Mouse (Mus musculus) mouse embryonic stem cell (cell line): ENCODE results near the gene Fn3krp.

Experiments
- in situ Hi-C, 2 experiments: fragments of 300-500 bp; cut with MboI; formaldehyde crosslinking; loops; 1 replicate in 1 of 2; 3 replicates in 1 of 2; pipeline ENCODE4 v1.14.3; 2019 to 2020; ENCODE audit warnings: low sequenced_read_pairs in 2 of 2, low pct_unique_long_range_greater_than_20kb in 1 of 2, mixed read lengths in 1 of 2; ENCODE audit not compliant: unreplicated experiment in 1 of 2

Fn3krp gene

DNA sequence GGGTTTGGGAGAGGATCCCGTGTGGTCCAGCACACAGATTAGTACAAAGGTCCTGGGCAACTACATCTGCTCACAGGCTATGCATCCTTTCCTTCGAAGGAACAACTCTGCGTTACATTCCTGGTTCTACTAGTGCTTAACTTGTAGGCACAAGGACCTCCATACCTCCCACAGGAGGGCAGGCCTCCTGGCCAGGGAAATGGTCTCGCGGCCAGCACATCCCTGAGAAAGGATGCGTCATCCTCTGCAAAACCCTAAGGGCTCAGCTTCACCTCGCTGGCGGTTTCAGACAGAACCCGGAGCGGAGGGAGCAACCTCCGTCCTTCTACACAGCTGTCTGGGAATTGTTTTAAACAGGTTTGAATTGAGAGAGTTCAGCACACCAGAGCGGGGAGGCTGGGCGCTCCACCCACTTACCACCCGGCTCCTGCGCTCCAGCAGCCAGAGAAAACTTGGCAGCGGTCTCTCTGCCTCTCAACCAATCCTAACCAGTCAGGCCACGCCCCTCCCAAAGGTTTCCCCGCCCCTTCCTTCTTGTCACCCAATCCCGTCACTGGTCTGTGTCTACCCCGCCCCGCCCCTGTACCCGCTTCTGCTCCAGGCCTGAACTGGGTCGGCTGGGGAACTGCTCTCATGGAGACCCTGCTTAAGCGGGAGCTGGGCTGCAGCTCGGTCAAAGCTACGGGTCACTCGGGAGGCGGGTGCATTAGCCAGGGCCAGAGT lies at the start of gene Fn3krp:
Gene Fn3krp, plus strand, starts transcription at position 572 of the 723 bp plus-strand sequence.
- in situ Hi-C loops, result no loop called here

DNA sequence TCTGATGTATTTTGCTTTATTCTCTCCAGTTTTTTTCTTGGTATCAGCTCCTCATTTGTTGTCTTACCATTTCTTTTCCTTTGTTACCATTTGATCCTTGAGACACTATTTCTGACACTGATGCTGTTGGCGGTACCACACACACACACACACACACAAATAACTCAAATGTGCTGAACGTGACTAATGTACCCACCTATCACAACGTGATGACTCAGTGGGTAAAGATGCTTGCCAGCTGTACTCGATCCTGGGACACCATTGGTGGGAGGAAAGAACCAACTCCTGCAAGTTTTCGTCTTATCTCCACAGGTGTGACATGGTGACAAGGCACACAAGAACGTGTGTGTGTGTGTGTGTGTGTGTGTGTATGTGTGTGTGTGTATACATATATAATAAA lies 47.9 kb upstream of the Fn3krp start:
- in situ Hi-C loops, result no loop called here

DNA sequence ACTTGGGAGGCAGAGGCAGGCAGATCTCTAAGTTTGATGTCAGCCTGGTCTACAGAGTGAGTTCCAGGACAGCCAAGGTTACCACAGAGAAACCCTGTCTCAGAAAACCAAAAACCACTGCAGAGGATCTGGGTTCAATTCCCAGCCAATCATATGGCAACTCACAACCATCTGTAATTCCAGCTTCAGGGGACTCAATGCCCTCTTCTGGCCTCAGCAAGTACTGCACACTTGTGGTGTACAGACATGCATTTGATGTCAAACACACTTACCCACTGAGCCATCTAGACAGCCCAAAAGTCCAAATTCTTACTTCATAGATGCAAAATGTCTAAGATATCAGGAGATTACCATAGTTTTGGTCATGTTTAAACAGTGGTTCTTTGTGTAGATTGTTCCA lies 42.6 kb upstream of the Fn3krp start:
- in situ Hi-C loops, result no loop called here

DNA sequence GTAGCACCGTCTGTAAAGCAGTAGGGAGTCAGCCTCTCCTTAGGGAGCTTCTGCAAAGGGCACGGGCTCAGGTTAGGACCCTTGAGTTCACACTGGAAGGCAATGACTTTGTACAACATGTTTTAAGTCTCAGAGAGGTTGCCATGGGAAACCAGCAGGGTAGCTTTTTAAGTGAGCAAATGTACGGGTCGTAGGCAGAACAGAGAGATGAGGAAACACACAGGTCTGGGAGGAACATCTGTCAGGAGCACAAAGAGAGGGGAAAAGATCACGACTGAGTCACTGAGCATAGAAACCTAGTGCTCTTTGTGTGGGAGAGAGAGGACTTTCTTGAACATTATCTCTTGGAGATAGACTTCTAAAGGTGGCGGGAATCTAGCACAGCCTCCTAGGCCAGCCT lies 40.9 kb upstream of the Fn3krp start:
- in situ Hi-C loops, result no loop called here

DNA sequence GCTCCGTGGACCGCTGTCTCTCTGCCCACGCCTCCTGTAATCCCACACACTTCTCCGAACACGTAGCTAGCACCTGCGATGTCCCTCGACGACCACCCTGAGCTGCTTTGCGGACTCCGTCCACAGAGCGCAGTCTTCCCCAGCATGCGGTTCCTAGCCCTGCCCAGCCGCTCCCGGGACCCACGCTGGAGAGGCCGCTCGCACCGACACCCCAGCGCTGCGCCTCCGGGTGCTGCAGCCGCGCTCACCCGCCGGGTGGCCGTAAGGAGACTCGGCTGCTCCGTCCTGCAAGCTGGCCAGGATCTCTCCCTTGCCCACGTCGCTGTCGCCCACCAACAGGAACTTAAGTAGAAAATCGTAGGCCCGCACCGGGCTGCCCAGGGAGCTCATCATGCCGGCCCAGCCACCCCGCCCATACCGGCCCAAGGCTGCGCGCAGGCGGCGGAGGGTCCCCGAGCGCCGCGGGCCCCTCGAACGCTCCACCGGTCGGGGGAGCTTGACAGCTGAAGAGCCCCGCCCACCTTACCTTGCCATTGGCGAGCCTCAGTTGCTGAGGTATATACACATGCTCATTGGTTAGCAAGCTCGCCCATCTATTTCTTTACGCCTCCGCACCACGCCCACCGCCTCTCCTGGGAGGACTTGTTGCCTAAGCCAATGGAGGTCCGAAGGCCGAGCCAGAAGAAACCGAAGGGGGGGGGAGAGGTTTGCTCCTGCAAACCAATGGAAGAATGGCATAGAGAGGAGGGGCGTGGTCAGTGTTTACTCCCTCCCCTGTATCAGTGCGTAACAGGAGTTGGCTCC lies 33.2 kb upstream of the Fn3krp start, which contains the start of gene Rab40b:
Gene Rab40b, minus strand, starts transcription at position 502 of the 804 bp plus-strand sequence.
- in situ Hi-C loops, result no loop called here

DNA sequence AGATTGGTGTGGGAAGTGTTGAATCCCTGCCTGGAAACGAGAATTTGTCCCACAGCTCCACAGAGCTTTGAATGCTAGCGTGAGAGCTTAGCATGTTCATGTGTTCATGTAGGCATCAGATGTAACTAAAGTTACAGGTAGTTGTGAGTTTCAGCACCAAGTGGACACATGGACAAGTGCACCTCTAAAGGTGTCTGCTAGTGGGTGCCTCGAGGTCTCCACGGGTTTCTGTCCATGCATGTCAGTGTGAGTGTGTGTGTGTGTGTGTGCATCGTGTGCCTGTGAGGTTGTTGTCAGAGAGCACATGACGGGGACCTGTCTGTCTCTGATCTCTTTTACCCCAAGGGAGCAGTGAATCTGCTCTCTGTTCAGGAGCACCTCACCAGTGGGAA lies 32.7 kb upstream of the Fn3krp start:
- in situ Hi-C loops, result no loop called here

DNA sequence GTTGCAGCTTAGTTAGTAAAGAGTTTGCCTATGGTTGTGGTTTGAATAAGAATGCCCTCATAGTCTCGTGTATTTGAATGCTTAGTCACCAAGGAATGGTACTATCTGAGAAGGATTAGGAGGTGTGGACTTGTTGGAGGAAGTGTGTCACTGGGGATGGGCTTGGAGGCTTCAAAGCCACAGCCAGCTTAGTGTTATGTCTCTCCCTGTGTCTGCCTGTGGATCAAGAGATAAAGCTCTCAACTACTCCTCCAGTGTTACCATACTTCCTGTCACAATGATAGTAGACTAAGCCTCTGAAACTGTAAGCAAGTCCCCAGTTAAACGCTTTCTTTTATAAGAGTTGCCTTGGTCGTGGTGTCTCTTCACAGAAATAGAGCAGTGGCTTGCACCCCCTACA lies 30.4 kb upstream of the Fn3krp start:
- in situ Hi-C loops, result no loop called here

DNA sequence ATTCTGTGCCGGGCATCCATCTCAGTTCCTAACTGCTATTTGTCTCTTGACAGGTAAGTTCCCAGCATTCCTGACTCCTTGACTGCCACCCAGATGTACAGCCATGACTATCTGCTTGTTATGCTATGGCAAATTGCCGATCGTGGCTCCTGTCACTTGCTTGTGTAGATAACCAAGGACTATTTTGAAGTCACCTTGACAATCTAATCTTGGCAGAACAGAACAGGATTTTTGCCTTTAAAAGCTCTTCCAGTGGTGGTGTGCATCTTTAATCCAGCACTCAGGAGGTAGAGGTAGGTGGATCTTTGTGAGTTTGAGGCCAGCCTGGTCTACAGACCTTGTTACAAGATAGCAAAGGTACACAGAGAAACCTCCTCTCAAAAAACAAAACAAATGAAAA lies 28.8 kb upstream of the Fn3krp start:
- in situ Hi-C loops, result no loop called here

DNA sequence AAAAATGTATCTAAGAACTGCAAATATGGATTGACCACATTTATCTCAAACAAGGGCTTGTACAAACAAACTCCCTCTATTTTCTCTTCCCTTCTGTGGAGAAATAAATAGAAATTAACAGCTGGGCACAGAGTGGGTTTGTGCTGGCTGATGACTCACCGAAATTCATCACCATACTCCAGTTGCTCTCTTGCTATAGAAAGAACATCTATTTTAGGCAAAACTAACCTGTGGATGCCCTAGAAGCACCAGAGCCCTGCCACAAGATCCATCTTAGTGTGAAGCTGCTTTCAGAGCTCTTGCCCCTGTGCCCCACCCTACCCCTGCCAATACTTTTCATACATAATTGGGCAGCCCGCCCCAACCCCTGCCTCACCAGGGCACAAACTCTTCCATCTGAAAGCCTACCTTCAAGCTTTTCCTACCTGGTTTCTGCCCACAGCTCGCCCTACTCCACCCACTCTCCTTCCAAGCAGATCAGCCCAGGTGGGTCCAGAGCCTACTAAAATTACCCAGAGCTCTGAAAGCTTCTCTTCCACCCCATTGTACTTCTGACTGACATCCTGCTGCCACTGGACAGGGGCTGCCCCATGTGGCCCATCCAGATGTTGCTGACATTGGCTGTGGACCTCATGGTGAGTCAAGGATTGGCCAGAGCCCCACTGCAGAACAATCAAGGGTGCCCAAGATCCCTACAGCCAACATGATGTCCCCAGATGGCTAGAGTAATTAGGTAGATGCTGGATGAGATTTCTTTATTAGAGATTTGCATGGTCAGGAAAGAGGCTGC lies 13.6 kb upstream of the Fn3krp start:
- in situ Hi-C loops, result no loop called here

DNA sequence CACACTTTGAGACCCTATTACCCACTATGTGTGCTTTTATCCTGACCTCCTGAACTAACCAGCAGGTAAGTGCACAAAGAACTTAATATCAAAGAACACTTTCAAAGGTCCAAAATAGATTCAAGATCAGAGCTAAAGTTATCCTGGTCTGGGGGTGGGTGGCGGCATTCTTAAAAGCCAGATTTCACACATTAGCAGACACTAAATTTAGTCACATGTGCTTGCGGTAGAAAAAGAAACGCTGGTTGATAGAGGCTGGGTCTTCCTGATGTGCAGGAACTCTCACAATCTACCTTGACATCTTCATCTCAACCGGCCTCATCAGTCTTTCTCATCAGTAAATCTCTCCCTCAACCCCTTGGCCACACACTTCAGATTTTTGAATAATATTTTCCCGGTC lies 6.4 kb upstream of the Fn3krp start:
- in situ Hi-C loops, result no loop called here

DNA sequence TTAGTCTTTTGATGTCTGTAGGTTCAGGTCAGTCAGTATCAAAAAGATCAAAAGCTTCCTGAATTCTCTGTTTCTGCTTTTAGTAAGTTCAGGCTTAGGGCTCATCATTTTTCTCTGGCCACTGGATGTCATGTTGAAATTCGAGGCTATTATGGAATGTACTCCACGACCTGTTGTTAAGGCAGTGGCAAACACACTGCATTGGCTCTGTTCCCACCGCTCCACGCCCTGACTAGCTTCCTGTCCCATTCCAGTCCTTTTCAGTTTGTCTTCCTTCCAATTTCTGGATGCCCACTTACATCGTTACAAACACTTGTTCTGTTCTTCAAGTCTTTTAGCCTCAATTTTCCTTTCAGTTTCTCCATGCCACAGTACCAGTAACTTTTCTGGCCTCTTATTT lies 5.8 kb upstream of the Fn3krp start:
- in situ Hi-C loops, result no loop called here

DNA sequence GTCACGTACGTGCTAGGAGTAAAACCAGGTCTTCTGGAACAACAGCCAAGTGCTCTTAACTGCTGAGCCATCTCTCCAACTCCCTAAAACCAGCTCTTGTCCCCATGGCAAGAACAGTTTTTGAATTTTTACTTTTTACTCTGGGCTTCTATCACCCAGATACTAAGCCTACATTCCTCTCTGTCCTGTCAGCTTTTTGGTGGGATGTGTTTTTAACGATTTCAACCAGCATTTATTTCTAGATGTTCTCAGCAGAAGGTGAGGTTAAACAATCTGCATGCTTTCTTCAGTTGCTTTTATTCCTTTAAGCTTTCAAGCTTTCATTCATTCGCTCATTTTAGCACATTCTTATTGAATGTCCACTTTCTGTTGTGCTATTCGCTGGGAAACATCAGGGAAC lies 3.2 kb upstream of the Fn3krp start:
- in situ Hi-C loops, result no loop called here

DNA sequence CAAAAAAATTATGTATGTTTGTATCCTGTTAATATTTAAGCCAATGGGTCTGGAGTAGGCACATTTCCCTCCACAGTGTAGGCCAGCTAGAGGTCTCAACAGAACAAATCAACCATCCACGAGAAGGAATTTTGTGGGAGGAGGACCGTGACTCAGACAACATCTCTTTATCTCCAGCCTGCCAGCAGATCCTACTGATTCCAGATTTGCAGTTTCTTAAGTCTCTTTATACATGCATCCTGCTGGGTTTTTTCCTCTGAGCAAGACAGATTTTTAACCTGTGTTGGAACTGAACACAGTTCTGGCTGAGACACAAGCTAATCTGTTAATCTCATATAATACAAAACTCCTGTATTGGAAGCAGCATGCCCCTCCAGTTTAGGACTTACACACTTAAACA lies 2.3 kb upstream of the Fn3krp start:
- in situ Hi-C loops, result no loop called here

DNA sequence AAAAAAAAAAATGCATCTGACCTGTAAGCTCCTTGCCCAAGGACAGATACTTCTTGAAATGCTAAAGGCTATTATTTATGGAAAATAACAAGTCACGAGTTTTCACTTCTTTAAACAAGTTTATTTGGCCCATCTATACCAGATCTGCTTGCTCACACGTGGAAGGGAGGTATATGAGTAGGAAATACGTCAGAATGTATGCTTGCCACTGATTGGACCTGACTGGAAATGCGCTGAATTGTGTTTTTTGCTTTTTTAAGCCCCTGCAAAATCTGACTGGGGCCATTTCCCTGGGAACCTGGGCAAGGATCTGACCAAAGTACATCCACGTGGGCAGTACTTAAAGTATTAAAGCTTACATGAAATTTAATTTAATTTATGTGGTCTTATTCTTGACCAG lies 822 bp upstream of the Fn3krp start:
- in situ Hi-C loops, result no loop called here

DNA sequence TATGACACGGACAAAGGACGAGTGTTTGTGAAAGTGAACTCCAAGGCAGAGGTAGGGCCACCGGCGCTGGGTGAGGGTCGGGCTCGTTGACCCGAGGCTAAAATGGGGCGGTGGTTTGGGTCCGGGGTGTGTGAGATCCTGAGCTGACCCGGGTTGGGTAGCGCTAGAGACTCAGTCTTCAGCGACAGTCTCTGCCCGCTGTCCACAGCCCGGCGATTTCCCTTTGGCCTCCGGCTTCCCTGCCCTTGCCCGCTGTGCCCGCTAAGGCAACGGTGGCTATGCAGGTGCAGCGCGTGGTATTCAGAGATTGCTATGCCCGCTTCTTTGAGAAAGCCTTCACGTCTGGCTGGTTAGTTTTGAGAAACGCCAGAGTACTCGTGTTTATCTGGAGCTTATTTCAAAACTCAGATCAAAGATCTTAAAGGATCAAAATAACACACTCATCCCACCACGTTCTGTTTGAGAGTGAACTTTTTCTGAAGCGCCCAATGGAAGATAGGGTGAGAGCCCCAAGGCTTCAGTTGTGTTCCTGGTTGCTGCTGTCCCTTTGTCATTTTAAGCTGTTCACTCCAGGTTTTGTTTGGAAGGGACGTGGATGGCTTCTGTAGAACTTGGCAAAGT lies 462 bp downstream of the Fn3krp start:
- in situ Hi-C loops, result no loop called here

DNA sequence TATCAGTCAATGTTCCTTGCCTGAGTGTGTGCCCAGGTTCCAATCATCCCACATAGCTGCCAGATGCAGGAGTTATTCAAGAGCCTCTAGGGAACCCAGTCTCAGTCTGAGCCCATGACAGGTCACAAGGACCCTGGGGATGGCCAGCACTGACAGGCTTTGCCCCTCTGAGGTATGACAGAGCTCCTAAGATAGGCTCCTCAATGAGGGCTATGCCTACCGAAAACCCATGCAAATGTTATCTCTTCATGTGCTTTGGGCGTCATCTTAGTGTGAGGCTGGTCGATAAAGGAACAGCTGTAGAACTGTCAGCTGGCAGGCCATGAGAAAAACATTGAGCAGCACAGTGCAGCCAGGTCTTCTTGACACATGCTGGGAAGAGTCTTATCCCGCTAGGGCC lies 12.2 kb downstream of the Fn3krp start:
- in situ Hi-C loops, result no loop called here

DNA sequence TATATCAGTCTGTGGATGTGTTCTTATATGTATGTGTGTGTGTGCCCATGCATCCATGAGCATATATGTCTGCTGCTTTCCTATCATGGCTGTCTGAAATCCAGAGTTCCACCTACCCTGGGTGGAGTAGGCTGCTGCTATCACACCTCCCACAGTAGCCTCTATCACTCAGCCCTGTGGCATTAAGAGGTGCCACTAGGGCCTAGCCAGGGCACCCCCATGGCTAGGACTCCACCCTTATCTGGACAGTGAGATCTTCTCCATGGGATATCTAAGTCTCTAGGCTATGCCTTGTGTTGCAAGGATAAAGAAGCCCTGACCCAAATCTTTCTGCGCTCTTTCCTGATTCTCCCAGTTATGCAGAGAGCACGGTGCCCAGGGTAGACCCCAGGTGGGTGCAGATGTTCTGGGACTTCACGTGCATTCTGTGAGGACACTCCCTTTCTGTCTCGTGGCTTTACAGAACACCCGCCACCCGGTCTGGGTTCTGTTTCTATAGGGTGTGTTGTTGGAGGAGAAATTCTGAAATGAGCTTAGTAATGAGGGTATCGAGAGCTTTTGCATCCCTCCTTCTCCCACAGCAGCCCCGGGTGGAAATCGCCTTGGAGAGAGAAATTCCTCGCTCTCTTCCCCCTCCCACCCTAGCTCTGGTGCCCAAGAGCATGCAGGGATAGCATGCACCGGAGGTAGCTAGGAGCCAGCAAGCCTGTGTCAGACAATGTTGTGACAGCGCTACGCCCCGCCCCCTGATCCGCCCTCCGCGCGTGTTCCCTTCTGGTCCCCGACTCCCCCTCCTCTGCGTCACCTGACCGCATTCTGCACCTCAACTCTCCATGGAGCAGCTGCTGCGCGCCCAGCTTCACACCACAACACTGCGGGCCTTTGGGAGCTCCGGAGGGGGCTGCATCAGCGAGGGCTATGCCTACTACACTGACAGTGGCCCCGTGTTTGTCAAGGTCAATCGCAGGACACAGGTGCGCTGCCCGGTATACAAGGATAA lies 13.3 kb downstream of the Fn3krp start, which contains the start of gene Fn3k:
Gene Fn3k, plus strand, starts transcription at position 758 of the 1,000 bp plus-strand sequence.
- in situ Hi-C loops, result no loop called here

DNA sequence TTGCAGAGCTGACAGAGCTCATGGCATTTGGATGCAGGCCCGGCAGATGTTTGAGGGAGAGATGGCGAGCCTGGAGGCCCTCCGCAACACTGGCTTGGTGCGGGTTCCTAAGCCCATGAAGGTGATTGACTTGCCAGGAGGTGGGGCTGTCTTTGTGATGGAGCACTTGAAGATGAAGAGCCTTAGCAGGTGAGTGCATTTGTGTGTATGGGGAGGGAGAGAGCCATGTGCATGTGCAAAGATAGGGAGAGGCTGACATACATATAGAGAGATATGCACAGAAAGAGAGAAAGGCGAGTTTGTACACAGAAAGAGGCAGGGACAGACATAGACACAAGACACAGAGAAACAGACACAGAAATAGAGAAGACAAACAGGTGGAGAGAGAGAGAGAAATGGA lies 16.0 kb downstream of the Fn3krp start:
- in situ Hi-C loops, result no loop called here
